Mouse (Mus musculus): ENCODE results near the gene Zfp446. TPM values are rescaled to one million over a fixed set of nuclear protein-coding genes. Genes with fewer than 3 reads are reported as not detected.
A peak's percentile ranks its signal among the peaks of the same experiment; 100 is the strongest.

The Zfp446 gene
- polyA plus RNA-seq, 1 experiment from 2014 or later = 6.7 TPM

DNA sequence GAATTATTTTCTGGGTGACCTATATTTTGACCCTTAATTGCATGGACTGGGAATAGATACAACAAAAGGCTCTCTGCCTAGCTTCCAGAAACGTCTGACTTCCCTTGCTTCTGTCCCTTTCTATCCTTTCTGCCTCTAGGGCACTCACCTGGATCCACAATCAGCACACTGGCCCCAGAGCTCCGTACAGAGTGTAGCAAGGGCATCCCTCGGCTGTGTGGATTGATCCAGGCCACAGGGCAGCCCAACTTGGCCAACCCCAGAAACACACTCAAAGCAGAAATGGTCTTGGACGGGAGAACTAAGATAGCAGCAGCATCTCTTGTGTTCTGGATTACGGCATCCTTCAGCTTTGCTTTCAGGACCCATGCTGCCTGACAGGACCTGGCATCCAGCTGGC lies 19.6 kb downstream of the Zfp446 start:
- Histone ChIP-seq H3K9ac (ENCODE audit: low read depth, low read length) (no peak overlapping the region), H3K27ac (no peak overlapping the region), H3K36me3 (ENCODE audit: insufficient read depth, low read length) (no peaks in the 10 kb centered on the region), H3K27me3 (ENCODE audit: insufficient read depth, low read length) (no peaks in the 10 kb centered on the region), H3K4me3 (replicated peaks; ENCODE audit: low read depth, low read length) (no peak overlapping the region), H3K4me2 (ENCODE audit: low read length) (no peak overlapping the region), H3K4me1 (replicated peaks; ENCODE audit: insufficient read depth, low read length) (no peaks in the 10 kb centered on the region), H3K9me3 (replicated peaks; ENCODE audit: low read length) (no peaks in the 10 kb centered on the region)
- DNase-seq (ENCODE audit: low spot score) = no peak
- ATAC-seq (replicated peaks; ENCODE audit: low FRiP score, low read depth) = no peak
- TF ChIP-seq CTCF (IDR thresholded peaks at IDR 0.05; ENCODE audit: low read depth) = no peak
- WGBS = 71% methylated on average over 5 of the region's 5 CpGs

DNA sequence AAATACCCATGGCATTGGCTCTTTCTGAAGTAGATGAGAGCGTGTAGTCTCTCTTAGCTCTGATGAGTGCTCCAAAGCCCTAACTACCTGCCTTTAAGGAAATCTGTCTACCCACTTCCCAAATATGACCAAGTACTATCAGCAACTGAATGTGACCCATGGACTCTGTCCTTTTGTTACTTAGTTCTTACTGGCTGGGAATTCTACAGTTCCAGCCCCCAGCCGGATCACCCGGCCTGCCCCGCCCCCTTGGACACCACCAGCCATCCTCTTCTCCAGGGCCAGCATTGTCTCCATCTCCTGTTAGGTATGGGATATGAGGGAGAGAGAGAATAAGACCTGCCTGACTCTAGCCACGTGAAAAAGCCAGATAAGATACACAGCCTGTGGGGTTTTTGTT lies 20.4 kb downstream of the Zfp446 start, which contains the start of gene Slc27a5:
TSS of gene Slc27a5 (minus strand) at position 140 of the 400 bp plus-strand sequence.
- H3K27me3 ChIP-seq (ENCODE audit: insufficient read depth, low read length) = no peaks in the 10 kb centered on the region
- H3K4me1 ChIP-seq (replicated peaks; ENCODE audit: insufficient read depth, low read length) = no peaks in the 10 kb centered on the region
- no peaks in the 10 kb centered on the region for H3K36me3 ChIP-seq (ENCODE audit: insufficient read depth, low read length)
- ATAC-seq (replicated peaks; ENCODE audit: low FRiP score, low read depth) (no peak), DNase-seq (ENCODE audit: low spot score) (no peak)
- 82% methylated on average over 5 of the region's 5 CpGs for WGBS
- H3K4me2 ChIP-seq (ENCODE audit: low read length) = no peak within 1 kb of the TSS
- H3K4me3 ChIP-seq (replicated peaks; ENCODE audit: low read depth, low read length) = no peak within 1 kb of the TSS
- no peak within 1 kb of the TSS for H3K9ac ChIP-seq (ENCODE audit: low read depth, low read length)
- no peaks in the 10 kb centered on the region for H3K9me3 ChIP-seq (replicated peaks; ENCODE audit: low read length)
- no peak within 1 kb of the TSS for H3K27ac ChIP-seq
- no peak for TF ChIP-seq CTCF (IDR thresholded peaks at IDR 0.05; ENCODE audit: low read depth)

DNA sequence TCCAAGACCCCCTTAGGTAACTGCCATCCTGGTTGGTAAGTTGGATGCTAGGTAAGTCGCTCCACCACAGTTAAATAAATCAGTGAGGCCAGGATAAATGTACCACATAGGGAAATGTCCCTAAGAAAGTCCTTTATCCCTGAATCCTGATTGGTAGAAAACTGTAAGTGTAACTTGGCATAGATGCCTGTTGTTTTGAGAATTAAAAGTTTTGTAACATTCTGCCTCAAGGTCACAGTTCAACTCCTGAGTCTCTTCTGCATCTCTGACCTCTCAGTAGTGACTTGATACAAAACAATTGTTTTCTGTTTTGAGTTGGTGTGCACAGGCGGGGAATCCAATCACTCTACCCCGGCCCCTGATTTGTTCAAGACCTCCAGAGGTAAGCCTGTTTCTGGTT lies 21.2 kb downstream of the Zfp446 start, which contains the start of gene Trim28:
TSS of gene Trim28 (plus strand) at position 264 of the 400 bp plus-strand sequence.
- no peak within 1 kb of the TSS for H3K4me3 ChIP-seq (replicated peaks; ENCODE audit: low read depth, low read length)
- H3K27me3 ChIP-seq (ENCODE audit: insufficient read depth, low read length) = no peaks in the 10 kb centered on the region
- no peak for TF ChIP-seq CTCF (IDR thresholded peaks at IDR 0.05; ENCODE audit: low read depth)
- H3K9me3 ChIP-seq (replicated peaks; ENCODE audit: low read length) = no peaks in the 10 kb centered on the region
- no peak within 1 kb of the TSS for H3K4me2 ChIP-seq (ENCODE audit: low read length)
- DNase-seq (ENCODE audit: low spot score) (no peak), ATAC-seq (replicated peaks; ENCODE audit: low FRiP score, low read depth) (no peak)
- 84% methylated on average over 3 of the region's 3 CpGs for WGBS
- no peak within 1 kb of the TSS for H3K27ac ChIP-seq
- H3K4me1 ChIP-seq (replicated peaks; ENCODE audit: insufficient read depth, low read length) = no peaks in the 10 kb centered on the region
- H3K9ac ChIP-seq (ENCODE audit: low read depth, low read length) = no peak within 1 kb of the TSS
- H3K36me3 ChIP-seq (ENCODE audit: insufficient read depth, low read length) = no peaks in the 10 kb centered on the region

DNA sequence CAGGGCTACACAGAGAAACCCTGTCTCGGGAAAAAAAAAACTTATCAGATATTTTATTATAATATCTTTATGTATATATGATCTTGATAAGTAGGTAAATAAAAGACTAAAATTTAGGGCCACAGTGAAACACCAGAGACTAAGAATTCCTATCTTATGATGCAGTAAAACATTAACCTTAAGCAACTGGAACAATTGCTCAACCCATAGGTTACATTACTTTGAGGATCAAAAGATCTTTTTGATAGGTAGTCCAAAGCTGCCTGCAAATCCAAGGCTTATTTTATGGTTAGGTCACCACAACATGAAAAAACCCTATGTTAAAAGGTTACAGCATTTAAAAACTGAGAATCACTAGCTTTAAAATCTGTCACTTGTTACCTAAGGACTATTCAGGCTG lies 23.9 kb downstream of the Zfp446 start:
- no peaks in the 10 kb centered on the region for H3K9me3 ChIP-seq (replicated peaks; ENCODE audit: low read length)
- WGBS = 69% methylated on average over 1 of the region's 1 CpGs
- no peak for ATAC-seq (replicated peaks; ENCODE audit: low FRiP score, low read depth)

DNA sequence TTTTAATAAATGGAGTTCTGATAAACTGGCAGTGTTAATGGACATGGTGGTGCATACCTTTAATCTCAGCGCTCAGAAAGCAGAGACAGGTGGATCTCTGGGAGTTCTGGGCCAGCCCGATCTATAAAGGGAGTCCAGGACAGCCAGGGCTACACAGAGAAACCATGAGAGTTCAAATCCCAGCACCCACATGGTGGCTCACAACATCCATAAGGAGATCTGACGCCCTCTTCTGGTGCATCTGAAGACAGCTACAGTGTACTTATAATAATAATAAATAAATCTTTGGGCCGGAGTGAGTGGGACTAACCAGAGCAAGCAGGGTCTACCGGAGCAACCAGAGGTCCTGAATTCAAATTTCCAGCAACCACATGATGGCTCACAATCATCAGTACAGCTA lies 25.7 kb downstream of the Zfp446 start:
- Histone ChIP-seq H3K4me1 (replicated peaks; ENCODE audit: insufficient read depth, low read length) (0 out of 2 replicates have a peak, but pooled peaks cover 3% of the 10 kb centered on the region), H3K4me2 (ENCODE audit: low read length) (no peak overlapping the region), H3K27ac (no peak overlapping the region), H3K4me3 (replicated peaks; ENCODE audit: low read depth, low read length) (no peak overlapping the region), H3K9ac (ENCODE audit: low read depth, low read length) (no peak overlapping the region), H3K27me3 (ENCODE audit: insufficient read depth, low read length) (no peaks in the 10 kb centered on the region), H3K9me3 (replicated peaks; ENCODE audit: low read length) (no peaks in the 10 kb centered on the region), H3K36me3 (ENCODE audit: insufficient read depth, low read length) (peaks cover 15% of the 10 kb centered on the region; the same call in 1 of the 2 replicates)
- ATAC-seq (replicated peaks; ENCODE audit: low FRiP score, low read depth) (no peak), DNase-seq (ENCODE audit: low spot score) (no peak)
- TF ChIP-seq CTCF (IDR thresholded peaks at IDR 0.05; ENCODE audit: low read depth) = no peak; the same call in 1 of the 2 replicates
- WGBS = 75% methylated on average over 5 of the region's 5 CpGs

More for the DNA sequence above, 23.9 kb downstream of the Zfp446 start:
- no peak overlapping the region for H3K9ac ChIP-seq (ENCODE audit: low read depth, low read length)
- no peak for TF ChIP-seq CTCF (IDR thresholded peaks at IDR 0.05; ENCODE audit: low read depth)
- H3K27ac ChIP-seq = no peak overlapping the region
- H3K36me3 ChIP-seq (ENCODE audit: insufficient read depth, low read length) = peaks cover 4% of the 10 kb centered on the region; the same call in 1 of the 2 replicates
- H3K27me3 ChIP-seq (ENCODE audit: insufficient read depth, low read length) = no peaks in the 10 kb centered on the region
- no peaks in the 10 kb centered on the region for H3K4me1 ChIP-seq (replicated peaks; ENCODE audit: insufficient read depth, low read length)
- H3K4me2 ChIP-seq (ENCODE audit: low read length) = no peak overlapping the region
- no peak for DNase-seq (ENCODE audit: low spot score)
- H3K4me3 ChIP-seq (replicated peaks; ENCODE audit: low read depth, low read length) = no peak overlapping the region

DNA sequence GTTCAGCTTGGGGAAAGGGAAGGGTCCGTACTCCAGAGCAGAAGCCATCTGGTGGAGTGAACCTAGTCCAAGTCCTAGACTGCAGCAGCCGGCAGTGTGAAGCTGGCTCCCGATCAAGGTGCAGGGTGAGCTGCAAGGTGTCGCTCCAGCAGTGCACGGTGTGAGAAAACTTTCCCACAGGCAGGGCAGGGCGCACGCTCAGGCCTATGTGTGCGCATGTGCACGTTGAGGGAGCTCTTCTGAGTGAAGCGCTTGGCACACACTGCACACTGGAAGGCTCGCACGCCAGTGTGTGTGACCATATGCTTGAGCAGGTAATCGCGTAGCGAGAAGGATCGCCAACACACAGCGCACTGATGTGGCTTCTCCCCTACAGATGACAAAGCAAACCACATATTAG lies 28.4 kb downstream of the Zfp446 start:
- Histone ChIP-seq H3K27ac (no peak overlapping the region), H3K9me3 (replicated peaks; ENCODE audit: low read length) (no peaks in the 10 kb centered on the region), H3K4me3 (replicated peaks; ENCODE audit: low read depth, low read length) (no peak overlapping the region), H3K4me1 (replicated peaks; ENCODE audit: insufficient read depth, low read length) (peaks cover 11% of the 10 kb centered on the region; the same call in 1 of the 2 replicates), H3K27me3 (ENCODE audit: insufficient read depth, low read length) (no peaks in the 10 kb centered on the region), H3K36me3 (ENCODE audit: insufficient read depth, low read length) (peaks cover 15% of the 10 kb centered on the region; the same call in 1 of the 2 replicates), H3K4me2 (ENCODE audit: low read length) (no peak overlapping the region), H3K9ac (ENCODE audit: low read depth, low read length) (peak overlapping the region; percentile 23; the same call in 1 of the 2 replicates)
- DNase-seq (ENCODE audit: low spot score) = no peak
- no peak for TF ChIP-seq CTCF (IDR thresholded peaks at IDR 0.05; ENCODE audit: low read depth)
- no peak for ATAC-seq (replicated peaks; ENCODE audit: low FRiP score, low read depth)
- WGBS = 91% methylated on average over 17 of the region's 17 CpGs

DNA sequence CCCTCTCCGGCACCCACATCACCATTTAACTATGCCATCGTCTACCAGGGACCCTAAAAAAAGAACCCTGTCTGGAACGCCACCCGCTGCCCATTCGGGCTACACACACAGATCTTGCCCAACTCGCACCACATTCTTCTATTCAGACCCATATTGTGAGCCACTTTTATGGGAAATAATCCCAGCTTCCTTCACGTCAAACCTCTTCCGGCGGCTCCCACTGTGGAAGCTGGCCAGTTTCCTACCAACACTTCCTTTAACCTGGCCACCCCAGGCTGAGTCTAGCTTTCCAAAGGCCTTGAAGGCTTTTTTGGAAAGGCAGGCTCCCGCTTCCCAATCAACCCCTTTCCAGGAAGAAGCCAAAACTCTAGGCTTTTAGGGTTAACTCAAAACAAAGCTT lies 28.9 kb downstream of the Zfp446 start:
- Histone ChIP-seq H3K27ac (peak overlapping the region; percentile 50), H3K4me1 (replicated peaks; ENCODE audit: insufficient read depth, low read length) (peaks cover 11% of the 10 kb centered on the region; the same call in 1 of the 2 replicates), H3K4me2 (ENCODE audit: low read length) (no peak overlapping the region), H3K36me3 (ENCODE audit: insufficient read depth, low read length) (peaks cover 15% of the 10 kb centered on the region; the same call in 1 of the 2 replicates), H3K9me3 (replicated peaks; ENCODE audit: low read length) (no peaks in the 10 kb centered on the region), H3K27me3 (ENCODE audit: insufficient read depth, low read length) (no peaks in the 10 kb centered on the region), H3K9ac (ENCODE audit: low read depth, low read length) (peak overlapping the region; percentile 23; the same call in 1 of the 2 replicates), H3K4me3 (replicated peaks; ENCODE audit: low read depth, low read length) (no peak overlapping the region)
- DNase-seq (ENCODE audit: low spot score) (no peak), ATAC-seq (replicated peaks; ENCODE audit: low FRiP score, low read depth) (no peak)
- 77% methylated on average over 10 of the region's 10 CpGs for WGBS
- TF ChIP-seq CTCF (IDR thresholded peaks at IDR 0.05; ENCODE audit: low read depth) = no peak

Data from kidney, postnatal 0 days (tissue).